Mouse (Mus musculus) heart, embryonic 12.5 days (tissue): ENCODE data around the gene Fam120b. TPM values are rescaled to one million over a fixed set of nuclear protein-coding genes. Genes with fewer than 3 reads are reported as not detected.

Experiments
- ATAC-seq: fragments of 200-750 bp; cut with Nextera tagmentation; 2 replicates; pipeline ENCODE4 v1.8.0; 2017; ENCODE audit warnings: moderate TSS enrichment, moderate library complexity; ENCODE audit not compliant: insufficient number of reproducible peaks, low FRiP score
- H3K27ac ChIP-seq: fragments of 300-500 bp; sonication (generic); 2 replicates; pipeline ENCODE4 v1.5.1; 2016; ENCODE audit warnings: mild to moderate bottlenecking, moderate library complexity; ENCODE audit not compliant: poor library complexity, severe bottlenecking
- H3K27me3 ChIP-seq: fragments of 300-500 bp; sonication (generic); replicated peaks from 2 replicates; pipeline ENCODE4 v1.6.1; 2016; ENCODE audit warnings: mild to moderate bottlenecking, moderate library complexity
- H3K36me3 ChIP-seq: fragments of 300-500 bp; sonication (generic); 2 replicates; pipeline ENCODE4 v1.6.1; 2016; ENCODE audit warnings: mild to moderate bottlenecking, moderate library complexity
- H3K4me1 ChIP-seq: fragments of 300-500 bp; sonication (generic); replicated peaks from 2 replicates; pipeline ENCODE4 v1.6.1; 2016; ENCODE audit warnings: mild to moderate bottlenecking
- H3K4me2 ChIP-seq: fragments of 300-500 bp; sonication (generic); 2 replicates; pipeline ENCODE4 v1.6.1; 2016; ENCODE audit warnings: mild to moderate bottlenecking, moderate library complexity
- H3K4me3 ChIP-seq: fragments of 300-500 bp; sonication (generic); 2 replicates; pipeline ENCODE4 v1.5.1; 2016; ENCODE audit warnings: mild to moderate bottlenecking
- H3K9ac ChIP-seq: fragments of 300-500 bp; sonication (generic); 2 replicates; pipeline ENCODE4 v1.6.1; 2016; ENCODE audit warnings: mild to moderate bottlenecking, moderate library complexity
- H3K9me3 ChIP-seq: fragments of 300-500 bp; sonication (generic); replicated peaks from 2 replicates; pipeline ENCODE4 v1.6.1; 2016; ENCODE audit warnings: mild to moderate bottlenecking, moderate library complexity
- WGBS: fragments of 180-500 bp; shearing (Covaris S2); methylation state at CpG from one replicate; pipeline ENCODE4 v1.1.7; 2016; 5-methylcytosine and 5-hydroxymethylcytosine counted together
- polyA plus RNA-seq: library from polyadenylated mRNA; unstranded; fragments of >200 nt; fragmentation: Nextera tagmentation; extraction: Ambion mirVana; gene quantifications from 2 replicates; pipeline ENCODE4 v1.2.1, GENCODE M21; 2016

The Fam120b gene
- polyA plus RNA-seq, 1 experiment from 2014 or later: 17.2 TPM

DNA sequence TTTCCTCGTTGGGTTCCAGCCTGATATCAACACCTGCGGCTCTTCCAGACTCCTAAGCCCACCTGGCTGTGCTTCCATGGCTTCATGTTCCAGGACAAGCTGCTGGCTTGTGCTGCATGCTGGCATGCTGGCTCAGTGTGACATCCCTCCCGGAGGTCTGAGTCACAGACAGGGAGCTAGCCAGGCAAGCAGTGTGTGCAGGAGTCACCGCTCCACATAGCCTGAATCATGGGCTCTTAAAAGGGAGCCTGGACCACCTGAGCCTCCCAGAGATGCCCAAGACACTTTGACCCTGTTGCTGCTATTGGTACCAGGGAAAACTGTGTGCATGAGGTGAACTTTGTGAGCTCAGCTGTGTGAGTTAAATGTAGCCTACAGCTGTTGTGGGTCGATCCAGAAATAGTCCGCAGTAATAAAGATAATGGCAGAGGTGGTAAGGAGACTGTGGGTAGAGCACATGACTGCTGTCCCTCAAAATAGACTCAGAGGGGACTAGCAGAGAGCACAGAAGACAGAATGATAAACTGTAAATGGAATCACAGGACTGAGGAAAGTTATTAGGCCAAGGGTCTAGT lies 66.0 kb downstream of the Fam120b start:
- Histone ChIP-seq H3K9ac (no peak overlapping the region), H3K27me3 (no peaks in the 10 kb centered on the region), H3K9me3 (no peaks in the 10 kb centered on the region), H3K4me3 (no peak overlapping the region), H3K27ac (peak overlapping the region; percentile 91), H3K4me2 (peak overlapping the region; percentile 43), H3K4me1 (peaks cover 16% of the 10 kb centered on the region), H3K36me3 (peaks cover 4% of the 10 kb centered on the region)
- peak; percentile 72 for ATAC-seq
- WGBS: 59% methylated on average over 6 of the region's 6 CpGs

- H3K9me3 ChIP-seq: no peaks in the 10 kb centered on the region
- 18% methylated on average over 5 of the region's 5 CpGs for WGBS
- H3K9ac ChIP-seq: no peak overlapping the region
- no peak overlapping the region for H3K4me3 ChIP-seq
- 0 out of 2 replicates have a peak, but pooled peaks have one; percentile 39 for ATAC-seq
- peaks cover 3% of the 10 kb centered on the region for H3K4me1 ChIP-seq
- H3K36me3 ChIP-seq: peaks cover 34% of the 10 kb centered on the region
- H3K4me2 ChIP-seq: no peak overlapping the region
- H3K27me3 ChIP-seq: no peaks in the 10 kb centered on the region
- no peak overlapping the region for H3K27ac ChIP-seq
Observed at GRCm38 (mm10) chr17:15467669-15468068, 71.7 kb downstream of the Fam120b start.

DNA sequence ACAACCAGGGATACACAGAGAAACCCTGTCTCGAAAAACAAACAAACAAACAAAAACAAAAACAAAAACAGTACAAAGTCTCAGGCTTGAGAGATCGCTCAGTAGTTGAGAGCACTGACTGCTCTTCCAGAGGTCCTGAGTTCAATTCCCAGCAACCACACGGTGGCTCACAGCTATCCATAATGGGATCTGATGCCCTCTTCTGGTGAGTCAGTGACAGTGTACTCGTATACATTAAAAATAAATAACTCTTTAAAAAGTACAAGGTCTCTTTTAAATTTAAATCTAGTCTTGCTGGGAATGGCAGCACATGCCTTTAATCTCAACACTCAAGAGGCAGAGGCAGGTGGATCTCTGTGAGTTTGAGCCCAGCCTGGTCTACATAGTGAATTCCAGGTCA lies 76.7 kb downstream of the Fam120b start:
- 87% methylated on average over 4 of the region's 4 CpGs for WGBS

More for the DNA sequence above, 76.7 kb downstream of the Fam120b start:
- Histone ChIP-seq H3K9me3 (no peaks in the 10 kb centered on the region), H3K4me3 (no peak overlapping the region), H3K9ac (no peak overlapping the region), H3K4me2 (no peak overlapping the region), H3K27ac (no peak overlapping the region), H3K27me3 (no peaks in the 10 kb centered on the region), H3K36me3 (peaks cover 77% of the 10 kb centered on the region), H3K4me1 (no peaks in the 10 kb centered on the region)
- ATAC-seq: no peak

Other genes starting within 250 kb of the Fam120b start
- 10.1 and 11.8 TPM in 2 replicates for gene Dll1, start 19.3 kb upstream of the Fam120b start, polyA plus RNA-seq
- gene Psmb1, start 103.5 kb downstream of the Fam120b start, polyA plus RNA-seq: 199 and 201 TPM in 2 replicates
- 26.6 and 29.2 TPM in 2 replicates for gene Tbp, start 103.7 kb downstream of the Fam120b start, polyA plus RNA-seq
- 31.1 and 32.6 TPM in 2 replicates for gene Pdcd2, start 131.1 kb downstream of the Fam120b start, polyA plus RNA-seq
- gene Prdm9, start 168.2 kb downstream of the Fam120b start, polyA plus RNA-seq: 1.6 TPM in 2 replicates